Mouse (Mus musculus): ENCODE results near the gene Ythdc1.

GRCm38 (mm10) chr5:86771010-86771409, 33.0 kb upstream of the Ythdc1 start:
- TF ChIP-seq POLR2A (IDR thresholded peaks at IDR 0.05; ENCODE audit: low read depth, low read length) (no peak), CTCF (IDR thresholded peaks at IDR 0.05; ENCODE audit: extremely low read depth, insufficient read length, insufficient replicate concordance, low read depth, low read length) (no peak)

All from small intestine, adult 2 months (tissue).